Mouse (Mus musculus): ENCODE measurements around the gene Sectm1b. TPM values are rescaled to one million over a fixed set of nuclear protein-coding genes. Genes with fewer than 3 reads are reported as not detected.

Sectm1b gene
- polyA plus RNA-seq, 1 experiment from 2014 or later: 113 TPM

DNA sequence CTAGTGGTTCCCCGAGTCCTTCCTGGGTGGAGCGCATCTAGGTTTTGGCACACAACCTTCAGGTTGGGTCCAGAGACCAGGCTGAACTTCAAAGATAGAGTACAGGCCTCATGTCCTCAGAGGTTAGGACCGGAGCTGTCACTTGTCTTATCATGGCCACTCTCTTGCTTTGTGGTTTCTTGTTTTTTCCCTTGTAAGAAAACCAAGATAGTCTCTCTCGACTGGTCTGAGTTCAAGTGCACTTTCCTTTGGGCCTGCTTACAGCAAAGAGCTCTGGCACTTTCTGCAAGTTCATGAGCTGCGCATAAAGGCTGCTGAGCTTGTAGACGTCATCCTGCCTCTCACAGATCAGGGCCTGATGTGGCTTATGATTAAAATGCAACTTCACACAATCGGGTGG, 36.1 kb downstream of the Sectm1b start:
- no peak for TF ChIP-seq EP300 (optimal IDR thresholded peaks at IDR 0.05)
- no peak for TF ChIP-seq CTCF (IDR thresholded peaks at IDR 0.05; ENCODE audit: low read depth)
- no peak overlapping the region for H3K27ac ChIP-seq (replicated peaks)
- no peaks in the 10 kb centered on the region for H3K9me3 ChIP-seq (ENCODE audit: control insufficient read depth, low read length)
- no peaks in the 10 kb centered on the region for H3K36me3 ChIP-seq (ENCODE audit: control insufficient read depth, insufficient read depth, low read length)
- H3K4me2 ChIP-seq (replicated peaks; ENCODE audit: low read depth): no peak overlapping the region
- no peak for DNase-seq (ENCODE audit: low spot score)
- H3K9ac ChIP-seq (ENCODE audit: low read length): no peak overlapping the region
- no peaks in the 10 kb centered on the region for H3K4me1 ChIP-seq (replicated peaks; ENCODE audit: control insufficient read depth, insufficient read depth)
- ATAC-seq (ENCODE audit: low FRiP score, low TSS enrichment): no peak
- H3K27me3 ChIP-seq (ENCODE audit: control insufficient read depth, insufficient read depth, low read length): no peaks in the 10 kb centered on the region
- WGBS: 87% methylated on average over 7 of the region's 7 CpGs
- H3K4me3 ChIP-seq (ENCODE audit: low read depth, low read length): no peak overlapping the region

GRCm38 (mm10) chr11:121024163-121024562, 39.2 kb downstream of the Sectm1b start:
- Histone ChIP-seq H3K4me3 (ENCODE audit: low read depth, low read length) (no peak overlapping the region), H3K9ac (ENCODE audit: low read length) (no peak overlapping the region), H3K4me1 (replicated peaks; ENCODE audit: control insufficient read depth, insufficient read depth) (no peaks in the 10 kb centered on the region), H3K9me3 (ENCODE audit: control insufficient read depth, low read length) (no peaks in the 10 kb centered on the region), H3K27ac (replicated peaks) (no peak overlapping the region), H3K36me3 (ENCODE audit: control insufficient read depth, insufficient read depth, low read length) (no peaks in the 10 kb centered on the region), H3K27me3 (ENCODE audit: control insufficient read depth, insufficient read depth, low read length) (no peaks in the 10 kb centered on the region), H3K4me2 (replicated peaks; ENCODE audit: low read depth) (no peak overlapping the region)
- WGBS: 61% methylated on average over 6 of the region's 6 CpGs
- no peak for ATAC-seq (ENCODE audit: low FRiP score, low TSS enrichment)
- no peak for TF ChIP-seq CTCF (IDR thresholded peaks at IDR 0.05; ENCODE audit: low read depth)
- no peak for TF ChIP-seq EP300 (optimal IDR thresholded peaks at IDR 0.05)
- DNase-seq (ENCODE audit: low spot score): no peak

- ATAC-seq (ENCODE audit: low FRiP score, low TSS enrichment): no peak
- 84% methylated on average over 5 of the region's 5 CpGs for WGBS
- H3K4me3 ChIP-seq (ENCODE audit: low read depth, low read length): no peak overlapping the region
These were observed 43.9 kb downstream of the Sectm1b start for GRCm38 (mm10) chr11:121019501-121019900.

GRCm38 (mm10) chr11:121017703-121018102, 45.7 kb downstream of the Sectm1b start:
- H3K9me3 ChIP-seq (ENCODE audit: control insufficient read depth, low read length): no peaks in the 10 kb centered on the region
- H3K36me3 ChIP-seq (ENCODE audit: control insufficient read depth, insufficient read depth, low read length): no peaks in the 10 kb centered on the region
- 46% methylated on average over 3 of the region's 3 CpGs for WGBS
- no peaks in the 10 kb centered on the region for H3K4me1 ChIP-seq (replicated peaks; ENCODE audit: control insufficient read depth, insufficient read depth)
- TF ChIP-seq CTCF (IDR thresholded peaks at IDR 0.05; ENCODE audit: low read depth): peak; percentile 91
- TF ChIP-seq EP300 (optimal IDR thresholded peaks at IDR 0.05): no peak
- no peak overlapping the region for H3K9ac ChIP-seq (ENCODE audit: low read length)
- H3K4me3 ChIP-seq (ENCODE audit: low read depth, low read length): no peak overlapping the region
- no peak overlapping the region for H3K27ac ChIP-seq (replicated peaks)
- ATAC-seq (ENCODE audit: low FRiP score, low TSS enrichment): peak; percentile 78
- H3K27me3 ChIP-seq (ENCODE audit: control insufficient read depth, insufficient read depth, low read length): no peaks in the 10 kb centered on the region
- peak; percentile 72 for DNase-seq (ENCODE audit: low spot score)
- H3K4me2 ChIP-seq (replicated peaks; ENCODE audit: low read depth): no peak overlapping the region

More at GRCm38 (mm10) chr11:121019501-121019900, 43.9 kb downstream of the Sectm1b start:
- no peak for DNase-seq (ENCODE audit: low spot score)
- Histone ChIP-seq H3K4me2 (replicated peaks; ENCODE audit: low read depth) (no peak overlapping the region), H3K27me3 (ENCODE audit: control insufficient read depth, insufficient read depth, low read length) (no peaks in the 10 kb centered on the region), H3K27ac (replicated peaks) (no peak overlapping the region), H3K9me3 (ENCODE audit: control insufficient read depth, low read length) (no peaks in the 10 kb centered on the region), H3K36me3 (ENCODE audit: control insufficient read depth, insufficient read depth, low read length) (no peaks in the 10 kb centered on the region), H3K9ac (ENCODE audit: low read length) (no peak overlapping the region), H3K4me1 (replicated peaks; ENCODE audit: control insufficient read depth, insufficient read depth) (no peaks in the 10 kb centered on the region)
- TF ChIP-seq CTCF (IDR thresholded peaks at IDR 0.05; ENCODE audit: low read depth) (no peak), EP300 (optimal IDR thresholded peaks at IDR 0.05) (no peak)

DNA sequence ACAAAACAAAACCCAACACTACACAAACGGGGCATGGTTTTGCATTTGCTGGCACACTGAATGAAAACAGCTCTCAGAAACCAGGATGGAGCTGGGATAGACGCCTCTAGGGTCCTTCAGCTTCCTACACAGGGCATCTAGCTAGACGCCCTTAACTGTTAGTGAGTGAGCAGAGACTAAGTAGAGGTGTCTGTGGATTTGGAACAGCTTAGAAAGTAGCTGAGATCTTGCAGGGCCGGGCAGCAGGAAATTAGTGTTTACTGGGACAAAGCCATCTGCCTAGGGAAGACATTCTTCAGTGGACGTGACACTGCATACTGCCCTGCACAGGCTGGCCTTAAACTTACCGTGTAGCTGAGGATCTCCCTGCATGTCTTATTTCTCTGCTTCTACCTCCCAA, 47.9 kb downstream of the Sectm1b start:
- no peaks in the 10 kb centered on the region for H3K27me3 ChIP-seq (ENCODE audit: control insufficient read depth, insufficient read depth, low read length)
- WGBS: 48% methylated on average over 6 of the region's 6 CpGs
- no peaks in the 10 kb centered on the region for H3K4me1 ChIP-seq (replicated peaks; ENCODE audit: control insufficient read depth, insufficient read depth)
- DNase-seq (ENCODE audit: low spot score): no peak
- H3K9ac ChIP-seq (ENCODE audit: low read length): no peak overlapping the region
- no peak overlapping the region for H3K27ac ChIP-seq (replicated peaks)
- H3K9me3 ChIP-seq (ENCODE audit: control insufficient read depth, low read length): no peaks in the 10 kb centered on the region
- no peak overlapping the region; the same call in 1 of the 2 replicates for H3K4me2 ChIP-seq (replicated peaks; ENCODE audit: low read depth)
- no peak for TF ChIP-seq CTCF (IDR thresholded peaks at IDR 0.05; ENCODE audit: low read depth)
- TF ChIP-seq EP300 (optimal IDR thresholded peaks at IDR 0.05): no peak
- no peaks in the 10 kb centered on the region for H3K36me3 ChIP-seq (ENCODE audit: control insufficient read depth, insufficient read depth, low read length)
- no peak for ATAC-seq (ENCODE audit: low FRiP score, low TSS enrichment)
- H3K4me3 ChIP-seq (ENCODE audit: low read depth, low read length): no peak overlapping the region

- H3K4me2 ChIP-seq (replicated peaks; ENCODE audit: low read depth): peak overlapping the region; percentile 46
- DNase-seq (ENCODE audit: low spot score) (peak; percentile 43), ATAC-seq (ENCODE audit: low FRiP score, low TSS enrichment) (peak; percentile 51)
- H3K36me3 ChIP-seq (ENCODE audit: control insufficient read depth, insufficient read depth, low read length): no peaks in the 10 kb centered on the region
- 32% methylated on average over 19 of the region's 19 CpGs for WGBS
- no peaks in the 10 kb centered on the region for H3K9me3 ChIP-seq (ENCODE audit: control insufficient read depth, low read length)
- no peaks in the 10 kb centered on the region for H3K4me1 ChIP-seq (replicated peaks; ENCODE audit: control insufficient read depth, insufficient read depth)
- no peak for TF ChIP-seq EP300 (optimal IDR thresholded peaks at IDR 0.05)
- peak; percentile 43 for TF ChIP-seq CTCF (IDR thresholded peaks at IDR 0.05; ENCODE audit: low read depth)
- no peaks in the 10 kb centered on the region for H3K27me3 ChIP-seq (ENCODE audit: control insufficient read depth, insufficient read depth, low read length)
- peak overlapping the region; percentile 27 for H3K4me3 ChIP-seq (ENCODE audit: low read depth, low read length)
- H3K27ac ChIP-seq (replicated peaks): no peak overlapping the region
- H3K9ac ChIP-seq (ENCODE audit: low read length): no peak overlapping the region
These were observed 48.5 kb downstream of the Sectm1b start for GRCm38 (mm10) chr11:121014896-121015300.

All from stomach, postnatal 0 days (tissue).